Mouse (Mus musculus) limb, embryonic 10.5 days (tissue): ENCODE results near the gene Mgat3. TPM values are rescaled to one million over a fixed set of nuclear protein-coding genes. Genes with fewer than 3 reads are reported as not detected.
A peak's percentile ranks its signal among the peaks of the same experiment; 100 is the strongest.

Source experiments
- DNase-seq: peaks from one replicate; pipeline ENCODE4 v3.0.0-alpha.2; 2017; ENCODE audit warnings: low spot score
- H3K27ac ChIP-seq: fragments of 300-500 bp; sonication (generic); 2 replicates; pipeline ENCODE4 v1.5.1; 2016; ENCODE audit warnings: mild to moderate bottlenecking
- H3K27me3 ChIP-seq: fragments of 300-500 bp; sonication (generic); 2 replicates; pipeline ENCODE4 v1.6.1; 2016; ENCODE audit warnings: low read depth, mild to moderate bottlenecking; ENCODE audit not compliant: poor library complexity, severe bottlenecking
- H3K36me3 ChIP-seq: fragments of 300-500 bp; sonication (generic); 2 replicates; pipeline ENCODE4 v1.6.1; 2016; ENCODE audit warnings: mild to moderate bottlenecking, moderate library complexity
- H3K4me1 ChIP-seq: fragments of 300-500 bp; sonication (generic); 2 replicates; pipeline ENCODE4 v1.6.1; 2016
- H3K4me3 ChIP-seq: fragments of 300-500 bp; sonication (generic); 2 replicates; pipeline ENCODE4 v1.5.1; 2016; ENCODE audit warnings: mild to moderate bottlenecking, moderate library complexity
- H3K9me3 ChIP-seq: fragments of 300-500 bp; sonication (generic); replicated peaks from 2 replicates; pipeline ENCODE4 v1.6.1; 2016; ENCODE audit warnings: mild to moderate bottlenecking
- WGBS: fragments of 180-500 bp; shearing (Covaris S2); methylation state at CpG from one replicate; pipeline ENCODE4 v1.1.7; 2016; 5-methylcytosine and 5-hydroxymethylcytosine counted together
- polyA plus RNA-seq: library from polyadenylated mRNA; unstranded; fragments of >200 nt; fragmentation: Nextera tagmentation; extraction: Ambion mirVana; gene quantifications from 2 replicates; pipeline ENCODE4 v1.2.1, GENCODE M21; 2016

The Mgat3 gene
- polyA plus RNA-seq, 1 experiment from 2014 or later, result 5.3 TPM

- no peak overlapping the region for H3K27ac ChIP-seq
- H3K4me3 ChIP-seq, result no peak overlapping the region
- DNase-seq, result no peak
- 89% methylated on average over 7 of the region's 7 CpGs for WGBS
- H3K36me3 ChIP-seq, result no peaks in the 10 kb centered on the region
- peaks cover 9% of the 10 kb centered on the region; the same call in 1 of the 2 replicates for H3K4me1 ChIP-seq
- no peaks in the 10 kb centered on the region for H3K9me3 ChIP-seq
- no peaks in the 10 kb centered on the region for H3K27me3 ChIP-seq
These were observed 19.3 kb downstream of the Mgat3 start for GRCm38 (mm10) chr15:80192847-80193246.

DNA sequence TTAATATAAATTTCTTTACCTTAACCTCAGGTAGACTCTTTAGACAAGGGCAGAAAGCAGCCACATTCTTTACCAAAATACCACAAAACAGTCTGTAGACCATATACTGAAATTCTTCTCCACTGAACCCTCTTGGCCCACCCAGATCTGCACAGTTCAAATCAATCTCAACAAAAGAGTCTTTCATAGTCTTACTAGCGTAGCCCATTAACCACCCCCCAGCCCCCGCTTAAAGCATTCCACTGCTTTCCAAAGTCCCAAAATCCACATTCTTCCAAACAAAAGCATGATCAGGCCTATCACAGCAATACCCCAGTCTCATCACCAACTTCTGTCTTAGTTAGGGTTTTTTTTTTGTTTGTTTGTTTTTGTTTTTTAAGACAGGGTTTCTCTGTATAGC lies 26.0 kb downstream of the Mgat3 start:
- no peak overlapping the region for H3K4me3 ChIP-seq
- no peak for DNase-seq
- H3K27me3 ChIP-seq, result no peaks in the 10 kb centered on the region
- 95% methylated on average over 2 of the region's 2 CpGs for WGBS
- no peaks in the 10 kb centered on the region for H3K4me1 ChIP-seq
- H3K36me3 ChIP-seq, result no peaks in the 10 kb centered on the region
- no peak overlapping the region for H3K27ac ChIP-seq
- H3K9me3 ChIP-seq, result no peaks in the 10 kb centered on the region

DNA sequence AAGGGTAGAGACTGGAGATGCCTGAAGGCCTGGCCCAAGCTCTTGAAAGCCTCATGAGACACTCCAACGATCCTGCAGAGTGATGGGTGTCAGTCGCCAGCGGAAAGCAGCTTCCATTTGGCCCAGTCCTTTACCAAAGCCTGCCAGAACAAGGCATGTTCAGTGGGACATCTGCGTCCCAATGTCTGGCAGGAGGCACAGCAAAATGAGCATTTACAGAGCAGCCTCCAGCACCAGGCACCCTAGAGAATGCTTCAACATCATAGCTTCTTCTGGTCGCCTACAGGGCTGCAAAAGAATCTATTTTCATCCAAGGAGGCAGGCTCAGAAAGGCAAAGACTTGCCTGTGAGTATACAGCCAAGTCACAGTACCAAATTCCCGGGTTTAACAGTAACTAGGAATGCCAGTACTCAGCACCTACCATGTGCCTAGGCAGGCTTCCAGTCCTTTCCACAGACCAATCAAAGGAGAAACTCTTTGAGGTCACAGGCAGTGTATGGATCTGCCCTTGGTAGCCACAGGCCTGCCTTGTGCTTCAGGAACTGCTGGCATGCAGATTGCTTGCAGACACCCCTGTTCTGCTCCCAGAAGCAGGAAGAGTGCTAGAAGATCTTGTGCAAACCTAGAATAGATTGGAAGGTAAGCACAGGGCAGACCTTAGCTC lies 28.7 kb downstream of the Mgat3 start:
- no peak overlapping the region for H3K27ac ChIP-seq
- H3K27me3 ChIP-seq, result no peaks in the 10 kb centered on the region
- H3K4me1 ChIP-seq, result no peaks in the 10 kb centered on the region
- H3K9me3 ChIP-seq, result no peaks in the 10 kb centered on the region
- H3K36me3 ChIP-seq, result no peaks in the 10 kb centered on the region
- no peak for DNase-seq
- no peak overlapping the region for H3K4me3 ChIP-seq
- 84% methylated on average over 6 of the region's 6 CpGs for WGBS

DNA sequence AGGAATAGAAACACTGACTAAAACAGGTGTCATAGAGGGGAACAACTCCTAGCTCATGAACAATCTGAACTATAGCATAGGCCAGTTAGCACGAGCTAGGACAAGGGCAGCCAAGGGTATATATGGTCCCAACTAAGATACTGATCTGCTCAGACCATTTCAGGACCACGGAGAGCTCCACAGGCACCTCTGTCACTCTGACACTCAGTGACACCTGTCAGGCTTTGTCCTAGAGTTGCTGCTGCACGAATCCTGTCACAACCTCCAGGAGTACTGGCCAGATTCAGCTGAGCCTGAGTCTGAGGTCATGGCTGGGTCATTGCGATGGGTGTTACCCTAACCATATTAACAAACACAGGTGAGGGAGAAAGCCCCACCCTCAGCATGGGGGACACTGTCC lies 29.9 kb downstream of the Mgat3 start:
- WGBS, result 34% methylated on average over 4 of the region's 4 CpGs
- no peaks in the 10 kb centered on the region for H3K27me3 ChIP-seq
- DNase-seq, result peak; percentile 79
- no peaks in the 10 kb centered on the region for H3K4me1 ChIP-seq
- H3K9me3 ChIP-seq, result no peaks in the 10 kb centered on the region
- H3K4me3 ChIP-seq, result no peak overlapping the region
- no peak overlapping the region for H3K27ac ChIP-seq
- no peaks in the 10 kb centered on the region for H3K36me3 ChIP-seq

DNA sequence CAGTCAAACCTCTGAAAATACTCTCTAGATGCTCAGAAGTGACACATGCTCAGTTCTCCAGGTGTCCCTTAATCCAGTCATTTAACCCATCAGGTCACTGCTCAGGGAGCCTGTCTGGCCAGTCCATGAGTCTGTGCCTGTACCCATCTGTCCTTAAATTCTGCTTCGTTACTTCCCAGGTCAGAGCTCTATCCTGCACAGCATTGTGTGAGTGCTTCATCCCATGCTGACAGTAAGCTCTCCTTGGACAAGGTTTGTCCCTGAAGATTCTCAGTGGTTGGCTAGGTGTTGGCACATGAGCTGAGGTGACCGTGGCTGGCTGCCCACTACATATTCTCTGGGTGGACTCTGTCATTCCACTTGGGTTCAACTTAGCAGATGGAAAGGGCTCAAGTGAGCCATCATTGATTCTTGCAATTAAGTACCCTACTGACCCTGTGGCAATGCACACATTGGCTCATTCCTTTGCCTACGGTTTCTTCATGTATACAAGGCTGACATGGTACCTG lies 32.6 kb downstream of the Mgat3 start:
- H3K36me3 ChIP-seq, result peaks cover 5% of the 10 kb centered on the region
- no peak overlapping the region for H3K4me3 ChIP-seq
- H3K27ac ChIP-seq, result no peak overlapping the region
- DNase-seq, result no peak
- 91% methylated on average over 3 of the region's 3 CpGs for WGBS
- H3K4me1 ChIP-seq, result no peaks in the 10 kb centered on the region
- H3K9me3 ChIP-seq, result no peaks in the 10 kb centered on the region
- no peaks in the 10 kb centered on the region for H3K27me3 ChIP-seq

DNA sequence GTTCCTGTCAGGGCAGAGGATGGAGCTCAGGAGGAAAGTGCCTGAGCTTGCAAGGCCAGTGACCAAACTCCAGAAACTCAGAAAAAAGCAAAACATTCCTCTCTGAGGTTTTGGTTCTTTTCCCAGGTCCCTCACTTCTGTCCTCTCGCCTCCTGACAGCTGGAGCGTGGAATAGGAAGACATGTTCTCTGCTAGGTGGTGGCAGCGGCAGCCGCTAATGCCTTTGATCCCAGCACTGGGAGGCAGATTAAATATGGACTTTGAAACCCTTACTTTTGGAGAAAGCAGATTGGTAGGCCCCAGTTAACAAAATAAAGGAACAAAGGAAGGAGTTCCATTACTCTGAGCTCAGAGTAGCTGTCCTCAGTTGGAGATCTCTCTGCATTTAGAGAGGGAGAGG lies 34.9 kb downstream of the Mgat3 start:
- WGBS, result 30% methylated on average over 4 of the region's 4 CpGs
- no peaks in the 10 kb centered on the region for H3K27me3 ChIP-seq
- H3K4me3 ChIP-seq, result no peak overlapping the region
- H3K4me1 ChIP-seq, result no peaks in the 10 kb centered on the region
- peaks cover 28% of the 10 kb centered on the region for H3K36me3 ChIP-seq
- no peak overlapping the region for H3K27ac ChIP-seq
- DNase-seq, result no peak
- H3K9me3 ChIP-seq, result no peaks in the 10 kb centered on the region

GRCm38 (mm10) chr15:80213688-80214087 lies 40.2 kb downstream of the Mgat3 start:
- DNase-seq, result no peak

GRCm38 (mm10) chr15:80215716-80216479 lies 42.4 kb downstream of the Mgat3 start:
- H3K36me3 ChIP-seq, result peaks cover 25% of the 10 kb centered on the region
- H3K4me3 ChIP-seq, result no peak overlapping the region
- no peak overlapping the region for H3K27ac ChIP-seq
- 15% methylated on average over 10 of the region's 10 CpGs for WGBS
- no peaks in the 10 kb centered on the region for H3K27me3 ChIP-seq
- no peaks in the 10 kb centered on the region for H3K9me3 ChIP-seq
- no peak for DNase-seq
- peaks cover 16% of the 10 kb centered on the region for H3K4me1 ChIP-seq

More at GRCm38 (mm10) chr15:80213688-80214087, 40.2 kb downstream of the Mgat3 start:
- no peak overlapping the region for H3K4me3 ChIP-seq
- H3K27me3 ChIP-seq, result no peaks in the 10 kb centered on the region
- no peak overlapping the region for H3K27ac ChIP-seq
- H3K4me1 ChIP-seq, result peaks cover 8% of the 10 kb centered on the region; the same call in 1 of the 2 replicates
- peaks cover 28% of the 10 kb centered on the region for H3K36me3 ChIP-seq
- no peaks in the 10 kb centered on the region for H3K9me3 ChIP-seq

- H3K27me3 ChIP-seq, result no peaks in the 10 kb centered on the region
- peaks cover 20% of the 10 kb centered on the region for H3K36me3 ChIP-seq
- H3K9me3 ChIP-seq, result no peaks in the 10 kb centered on the region
- H3K4me1 ChIP-seq, result peaks cover 16% of the 10 kb centered on the region
- no peak overlapping the region for H3K27ac ChIP-seq
- DNase-seq, result no peak
- 64% methylated on average over 9 of the region's 9 CpGs for WGBS
- H3K4me3 ChIP-seq, result no peak overlapping the region
These were observed 42.9 kb downstream of the Mgat3 start for GRCm38 (mm10) chr15:80216480-80216820.

- Histone ChIP-seq H3K36me3 (peaks cover 9% of the 10 kb centered on the region), H3K27me3 (no peaks in the 10 kb centered on the region), H3K4me3 (no peak overlapping the region), H3K4me1 (peaks cover 16% of the 10 kb centered on the region), H3K9me3 (no peaks in the 10 kb centered on the region), H3K27ac (no peak overlapping the region)
- WGBS, result 87% methylated on average over 10 of the region's 10 CpGs
- DNase-seq, result no peak
These were observed 44.0 kb downstream of the Mgat3 start for GRCm38 (mm10) chr15:80217476-80217875.

GRCm38 (mm10) chr15:80219211-80219610 lies 45.7 kb downstream of the Mgat3 start:
- WGBS, result 49% methylated on average over 14 of the region's 14 CpGs
- H3K9me3 ChIP-seq, result no peaks in the 10 kb centered on the region
- H3K36me3 ChIP-seq, result no peaks in the 10 kb centered on the region
- DNase-seq, result no peak
- H3K4me1 ChIP-seq, result peaks cover 16% of the 10 kb centered on the region
- H3K4me3 ChIP-seq, result no peak overlapping the region
- no peaks in the 10 kb centered on the region for H3K27me3 ChIP-seq
- peak overlapping the region; percentile 26; the same call in 1 of the 2 replicates for H3K27ac ChIP-seq

DNA sequence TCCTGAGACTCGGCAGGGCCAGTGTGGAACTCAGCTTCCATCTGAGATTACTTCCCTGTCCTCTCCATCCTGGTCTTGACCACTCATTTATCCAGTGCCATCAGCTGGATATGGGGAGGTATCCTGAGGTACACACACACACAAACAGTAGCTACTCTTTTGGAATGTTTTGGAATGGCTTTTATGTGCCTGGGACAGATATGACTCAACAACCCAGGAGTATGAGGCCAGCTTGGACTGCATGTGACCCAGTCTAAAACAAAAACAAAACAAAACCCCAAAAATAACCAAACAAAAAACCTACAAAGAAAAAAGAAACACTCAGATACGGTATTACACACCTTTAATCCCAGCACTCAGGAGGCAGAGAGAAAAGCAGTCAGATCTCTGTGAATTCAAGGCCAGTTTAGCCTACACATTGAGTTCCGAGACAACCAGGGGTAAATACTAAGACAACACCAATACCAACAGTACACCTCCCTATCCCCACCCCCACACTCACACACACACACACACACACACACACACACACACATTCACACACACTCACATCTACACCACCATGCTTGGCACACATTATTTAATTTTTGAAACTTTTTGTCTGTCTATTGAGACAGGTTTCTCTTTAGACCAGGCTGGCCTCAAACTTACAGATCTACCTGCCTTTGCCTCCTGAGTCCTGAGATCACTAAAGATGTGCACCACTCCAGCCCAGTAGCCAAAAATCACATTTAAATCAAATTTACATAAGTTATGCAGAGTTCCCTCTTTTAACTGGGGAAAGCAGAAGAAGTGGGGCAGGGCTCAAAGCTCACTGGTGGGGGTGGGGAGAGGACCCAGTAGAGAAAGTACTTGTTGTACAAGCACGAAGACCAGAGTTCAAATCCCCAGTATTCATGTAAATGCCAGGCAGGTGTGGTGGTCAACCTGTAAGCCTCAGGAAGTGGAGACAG lies 46.5 kb downstream of the Mgat3 start:
- H3K36me3 ChIP-seq, result no peaks in the 10 kb centered on the region
- H3K9me3 ChIP-seq, result no peaks in the 10 kb centered on the region
- peaks cover 16% of the 10 kb centered on the region for H3K4me1 ChIP-seq
- H3K27me3 ChIP-seq, result no peaks in the 10 kb centered on the region
- no peak overlapping the region for H3K4me3 ChIP-seq
- 68% methylated on average over 4 of the region's 4 CpGs for WGBS
- no peak for DNase-seq
- peak overlapping the region; percentile 26; the same call in 1 of the 2 replicates for H3K27ac ChIP-seq
